22 mouse cellular contexts compared by ENCODE assay signal in genomic region chr9:13905086-13905669, GRCm38 (mm10).
A peak's percentile ranks its signal among the peaks of the same experiment; 100 is the strongest.
DNase-seq lines count a peak whose midpoint lies in the region; ATAC-seq and TF ChIP-seq lines count a peak whose summit lies in the region.
"Had no signal": no experiment of that assay in that cellular context is flagged by ENCODE, and none has a peak within 500 bp of the region (broad histone marks: within the 10 kb centered on the region; RNA-seq: fewer than 3 reads in every experiment).

No protein-coding gene starts in this region.

- no peak overlapping the region for H3K4me2 ChIP-seq in forebrain, postnatal 0 days (ENCODE audit: low read depth)
- H3K4me2 ChIP-seq in forebrain, embryonic 13.5 days, result no peak overlapping the region
- H3K4me2 ChIP-seq: embryonic facial prominence, embryonic 12.5 days; embryonic facial prominence, embryonic 15.5 days; forebrain, embryonic 15.5 days; heart, embryonic 11.5 days; hindbrain, embryonic 12.5 days; hindbrain, embryonic 15.5 days had no signal

- DNase-seq in forebrain, postnatal 0 days, result no peak
- peak; percentile 30 for DNase-seq in layer of hippocampus, adult 9-11 months
- no peak for DNase-seq in layer of hippocampus, adult 2 months (ENCODE audit: low spot score in 2 of 2)
- DNase-seq in right cerebral cortex, adult 18-20 months, result peak; percentile 15
- no peak for DNase-seq in right cerebral cortex, postnatal 14 days
- DNase-seq in brain, adult 2 months (ENCODE audit: low read depth, low spot score), result peak; percentile 63
- no peak for DNase-seq in Muller cell, postnatal 12 days (ENCODE audit: inconsistent ontology term)
- DNase-seq: adrenal gland, postnatal 10 days; adrenal gland, postnatal 36 days; cerebellum, adult 11 months; cerebellum, adult 2 months; cerebellum, adult 9-11 months; cerebellum, postnatal 25 days; gastrocnemius, postnatal 25 days had no signal

- H3K4me3 ChIP-seq in forebrain, postnatal 0 days (ENCODE audit: low read depth, low read length), result no peak overlapping the region
- H3K4me3 ChIP-seq in forebrain, embryonic 13.5 days, result no peak overlapping the region
- H3K4me3 ChIP-seq in layer of hippocampus, adult 2 months, result no peak overlapping the region
- H3K4me3 ChIP-seq: embryonic facial prominence, embryonic 12.5 days; embryonic facial prominence, embryonic 15.5 days; forebrain, embryonic 15.5 days; hindbrain, embryonic 12.5 days; hindbrain, embryonic 15.5 days had no signal

- 0 out of 2 replicates have a peak, but pooled peaks have one; percentile 23 for ATAC-seq in forebrain, postnatal 0 days
- no peak for ATAC-seq in forebrain, embryonic 13.5 days
- ATAC-seq: forebrain, embryonic 15.5 days; Patski had no signal

- H3K9ac ChIP-seq in forebrain, postnatal 0 days, result no peak overlapping the region
- no peak overlapping the region for H3K9ac ChIP-seq in forebrain, embryonic 13.5 days
- H3K9ac ChIP-seq: embryonic facial prominence, embryonic 12.5 days; embryonic facial prominence, embryonic 15.5 days; forebrain, embryonic 15.5 days; hindbrain, embryonic 12.5 days; hindbrain, embryonic 15.5 days had no signal

- no peaks in the 10 kb centered on the region for H3K9me3 ChIP-seq in forebrain, postnatal 0 days (ENCODE audit: low read length)
- no peaks in the 10 kb centered on the region for H3K9me3 ChIP-seq in forebrain, embryonic 13.5 days (replicated peaks)
- H3K9me3 ChIP-seq: embryonic facial prominence, embryonic 12.5 days; embryonic facial prominence, embryonic 15.5 days; forebrain, embryonic 15.5 days; hindbrain, embryonic 12.5 days; hindbrain, embryonic 15.5 days had no signal

- H3K4me1 ChIP-seq in forebrain, postnatal 0 days (ENCODE audit: insufficient read depth), result no peaks in the 10 kb centered on the region
- H3K4me1 ChIP-seq in forebrain, embryonic 13.5 days, result no peaks in the 10 kb centered on the region
- H3K4me1 ChIP-seq: embryonic facial prominence, embryonic 12.5 days; embryonic facial prominence, embryonic 15.5 days; forebrain, embryonic 15.5 days; hindbrain, embryonic 12.5 days; hindbrain, embryonic 15.5 days had no signal

- no peak for TF ChIP-seq CTCF in forebrain, postnatal 0 days (IDR thresholded peaks at IDR 0.05; ENCODE audit: low read depth)
- no peak for TF ChIP-seq CTCF in layer of hippocampus, adult 2 months (conservative IDR thresholded peaks at IDR 0.05)

- 80% methylated on average over 14 of the region's 14 CpGs for WGBS in forebrain, postnatal 0 days
- WGBS in forebrain, embryonic 13.5 days, result 90% methylated on average over 14 of the region's 14 CpGs

- no peaks in the 10 kb centered on the region for H3K27me3 ChIP-seq in forebrain, postnatal 0 days (ENCODE audit: insufficient read depth, low read length)
- no peaks in the 10 kb centered on the region for H3K27me3 ChIP-seq in forebrain, embryonic 13.5 days
- H3K27me3 ChIP-seq: embryonic facial prominence, embryonic 12.5 days; embryonic facial prominence, embryonic 15.5 days; forebrain, embryonic 15.5 days; hindbrain, embryonic 12.5 days; hindbrain, embryonic 15.5 days; Patski had no signal

- H3K36me3 ChIP-seq in forebrain, postnatal 0 days (ENCODE audit: insufficient read depth), result no peaks in the 10 kb centered on the region
- no peaks in the 10 kb centered on the region for H3K36me3 ChIP-seq in forebrain, embryonic 13.5 days (ENCODE audit: poor library complexity, severe bottlenecking)
- H3K36me3 ChIP-seq: embryonic facial prominence, embryonic 12.5 days; embryonic facial prominence, embryonic 15.5 days; forebrain, embryonic 15.5 days; hindbrain, embryonic 12.5 days; hindbrain, embryonic 15.5 days had no signal

- H3K27ac ChIP-seq in forebrain, postnatal 0 days (ENCODE audit: low read depth, low read length), result no peak overlapping the region
- H3K27ac ChIP-seq in forebrain, embryonic 13.5 days, result no peak overlapping the region
- H3K27ac ChIP-seq in layer of hippocampus, adult 2 months, result no peak overlapping the region
- H3K27ac ChIP-seq: embryonic facial prominence, embryonic 12.5 days; embryonic facial prominence, embryonic 15.5 days; forebrain, embryonic 15.5 days; hindbrain, embryonic 12.5 days; hindbrain, embryonic 15.5 days had no signal

Comparison
In these comparisons a context has a peak if more than half of its experiments do, and no peak if none do; other contexts are left out.
1. DNase-seq: peak in layer of hippocampus, adult 9-11 months (single experiment), right cerebral cortex, adult 18-20 months (single experiment) and brain, adult 2 months (single experiment); none in forebrain, postnatal 0 days (single experiment), layer of hippocampus, adult 2 months (0 of 2), right cerebral cortex, postnatal 14 days (single experiment) and Muller cell, postnatal 12 days (single experiment).